Mouse (Mus musculus): ENCODE results near the gene Rgl1.
"Not testable (repeated sequence)": the region's sequence is repeated elsewhere in the genome, so short reads cannot be mapped to it uniquely, and the experiment has no call there.

Rgl1 gene

DNA sequence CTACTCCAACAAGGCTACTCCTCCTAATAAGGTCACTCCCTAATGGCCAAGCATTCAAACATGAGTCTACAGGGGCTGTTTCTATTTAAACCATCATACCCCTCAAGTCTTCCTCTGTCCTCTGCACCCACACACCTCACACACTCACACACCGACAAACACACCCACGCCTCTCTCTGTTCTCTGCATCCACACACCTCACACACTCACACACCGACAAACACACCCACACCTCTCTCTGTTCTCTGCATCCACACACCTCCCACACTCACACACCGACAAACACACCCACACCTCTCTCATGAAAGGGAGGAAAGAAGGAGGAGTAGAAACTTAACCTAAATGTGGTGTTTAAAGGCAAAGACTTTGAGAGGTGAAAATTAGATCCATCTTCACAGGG lies 106.2 kb downstream of the Rgl1 start:
- DNase-seq (ENCODE audit: low spot score in 2 of 2), result no peak

DNA sequence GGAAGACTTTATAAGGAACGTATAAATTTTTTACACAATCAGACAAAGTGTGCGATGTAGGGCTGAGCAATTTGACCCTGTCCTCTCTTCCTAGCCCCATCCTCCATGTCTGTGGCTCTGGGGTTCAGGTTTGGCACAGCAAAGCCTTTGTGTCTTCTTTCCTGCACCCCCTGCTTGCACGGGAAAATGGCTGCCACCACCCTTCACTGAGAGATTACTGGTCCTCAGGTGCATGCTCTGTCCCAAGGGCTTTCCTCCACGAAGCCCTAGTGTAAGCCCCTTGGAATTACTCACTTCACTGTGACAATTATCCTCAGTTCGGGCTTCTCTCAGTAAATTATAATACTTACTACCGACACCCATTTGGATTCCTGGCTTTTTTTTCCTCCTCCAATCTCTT lies 109.5 kb downstream of the Rgl1 start:
- DNase-seq (ENCODE audit: low spot score in 2 of 2), result no peak

DNA sequence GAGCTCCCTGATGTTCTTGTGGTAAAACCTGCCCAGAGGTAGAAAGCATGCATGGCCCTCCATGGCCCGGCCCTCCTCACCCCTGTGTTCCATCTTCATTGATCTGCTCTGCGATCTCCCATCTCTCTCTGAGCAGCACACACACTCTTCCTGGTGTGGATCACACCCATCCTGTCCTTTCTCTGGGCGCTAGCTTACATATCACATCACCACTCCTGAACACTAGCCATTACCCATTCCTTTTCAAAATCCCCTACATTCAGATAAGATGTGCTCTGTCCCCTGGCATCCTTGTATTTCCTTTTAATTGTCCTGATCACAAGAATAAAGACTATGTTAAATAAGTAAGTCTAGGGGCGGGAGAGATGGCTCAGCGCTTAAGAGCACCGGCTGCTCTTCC lies 111.3 kb downstream of the Rgl1 start:
- DNase-seq (ENCODE audit: low spot score in 2 of 2), result no peak

DNA sequence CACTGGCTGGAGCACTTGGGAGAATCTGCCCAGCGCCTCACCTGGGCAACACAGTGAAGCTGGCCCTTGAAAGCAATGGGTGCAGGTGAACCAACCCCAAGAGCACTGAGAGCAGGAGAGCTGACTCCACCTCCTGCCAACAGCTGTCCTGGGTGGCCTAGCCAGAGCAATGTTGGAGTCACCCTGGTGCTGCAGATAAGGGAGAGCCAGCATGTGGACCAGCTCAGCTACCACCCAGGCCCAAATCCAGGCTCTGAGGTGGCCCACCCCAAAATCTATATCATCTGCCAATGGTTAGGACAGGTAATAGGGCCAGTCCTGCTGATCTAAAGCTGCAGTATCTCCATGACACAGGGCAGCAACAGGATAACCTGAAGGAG lies 114.7 kb downstream of the Rgl1 start:
- DNase-seq (ENCODE audit: low spot score in 2 of 2), result no peak

DNA sequence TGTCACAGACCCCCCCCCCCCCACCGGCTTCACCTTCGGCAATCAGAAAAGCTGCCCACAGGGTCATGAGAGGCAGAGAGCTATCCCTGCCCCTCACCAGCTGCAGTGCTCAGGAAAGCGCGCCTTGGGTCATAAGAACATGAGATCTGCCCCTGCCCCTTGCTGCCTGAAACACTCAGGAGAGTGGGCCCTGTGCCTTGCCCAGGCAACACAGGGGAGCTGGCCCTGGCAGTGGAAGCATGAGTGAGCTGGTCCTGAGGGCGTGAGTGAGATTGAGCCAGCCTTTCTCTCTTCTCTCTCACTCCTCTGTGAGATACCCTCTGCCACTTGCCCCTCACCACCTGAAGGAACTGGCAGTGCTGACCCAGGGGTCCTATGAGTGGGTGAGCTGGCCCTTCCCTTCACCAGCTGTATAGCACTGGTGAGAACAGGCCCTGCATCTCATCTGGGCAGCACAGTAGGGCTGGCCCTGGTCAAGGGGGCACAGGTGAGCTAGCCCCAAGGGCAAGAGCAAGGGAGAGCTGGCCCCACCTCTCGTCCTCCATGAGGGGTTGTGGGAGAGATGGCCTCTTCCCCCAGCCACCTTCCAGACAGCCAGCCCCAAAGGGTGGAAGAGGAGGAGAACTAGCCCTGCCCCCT lies 115.2 kb downstream of the Rgl1 start:
- DNase-seq (ENCODE audit: low spot score in 2 of 2), result no peak

DNA sequence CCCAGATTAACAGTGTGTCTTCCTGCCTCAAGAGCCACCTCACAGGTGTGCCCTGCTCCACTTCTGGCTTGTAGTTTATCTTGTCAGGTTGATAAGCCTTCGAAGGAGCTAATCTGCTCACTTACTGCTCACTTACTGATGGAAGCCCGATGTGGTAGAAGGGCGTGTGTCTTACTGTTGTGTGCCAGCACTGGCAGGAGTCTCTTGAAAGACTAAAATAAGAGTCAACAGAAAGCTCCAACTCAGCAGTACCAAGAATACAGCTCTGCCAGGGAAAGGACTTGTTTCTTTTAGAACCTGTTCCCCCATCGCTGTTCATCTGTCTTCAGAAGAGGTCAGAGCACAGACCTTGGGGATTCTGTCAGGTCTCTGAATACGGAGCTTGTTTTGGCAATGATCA lies 118.1 kb downstream of the Rgl1 start:
- no peak for DNase-seq (ENCODE audit: low spot score in 2 of 2)

DNA sequence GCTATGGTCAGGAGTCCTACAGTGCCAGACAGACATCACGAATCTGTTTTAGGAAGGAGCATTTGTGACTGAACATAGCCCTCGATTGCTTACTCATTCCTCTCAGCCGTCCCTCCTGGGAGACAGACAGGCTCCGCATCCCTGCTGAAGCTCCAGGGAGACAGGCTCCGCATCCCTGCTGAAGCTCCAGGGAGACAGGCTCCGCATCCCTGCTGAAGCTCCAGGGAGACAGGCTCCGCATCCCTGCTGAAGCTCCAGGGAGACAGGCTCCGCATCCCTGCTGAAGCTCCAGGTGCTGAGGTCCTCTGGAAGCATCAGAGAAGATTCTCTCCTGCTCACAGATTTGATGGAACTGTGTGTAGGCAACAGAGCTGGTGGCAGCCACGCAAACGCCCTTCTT lies 123.9 kb downstream of the Rgl1 start:
- not testable (repeated sequence) for DNase-seq (ENCODE audit: low spot score in 2 of 2)

DNA sequence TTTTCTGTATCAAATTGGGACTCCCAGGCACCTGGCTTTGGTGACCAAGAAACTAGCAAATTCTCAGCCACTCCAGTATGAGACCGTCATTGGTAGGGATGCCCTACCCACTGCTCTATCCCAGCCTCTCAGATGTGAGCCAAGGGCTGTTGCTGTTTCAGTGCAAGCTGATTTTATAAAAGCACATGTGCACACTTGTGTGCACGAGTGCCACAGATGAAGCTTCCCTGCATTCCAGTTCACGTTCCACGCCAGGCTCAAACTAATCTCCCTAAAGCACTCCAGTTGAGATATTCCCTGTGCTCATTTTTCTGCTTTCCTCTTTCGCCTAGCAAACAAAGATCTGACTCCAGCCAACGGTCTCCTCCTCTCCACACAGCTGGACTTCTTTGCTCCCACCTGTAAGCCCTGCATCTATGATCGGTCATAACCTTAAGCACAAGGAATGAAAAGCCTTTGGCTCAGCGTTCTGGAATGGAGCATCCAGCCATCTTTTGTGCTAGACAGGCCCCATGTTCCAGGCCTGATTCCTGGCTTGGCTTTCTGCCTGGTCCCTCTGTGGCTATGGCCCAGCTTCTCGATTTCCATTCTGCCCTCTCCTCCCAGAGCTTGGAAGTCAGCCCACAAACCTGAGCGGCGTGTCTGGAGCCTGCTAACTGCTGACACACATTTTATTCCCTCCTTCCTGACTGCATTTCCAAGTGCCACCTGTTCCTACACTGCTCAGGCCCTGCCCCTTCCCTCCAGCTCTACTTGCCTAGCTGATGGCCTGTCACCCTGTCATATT lies 125.8 kb downstream of the Rgl1 start:
- peak; percentile 69 to 83 for DNase-seq (ENCODE audit: low spot score in 2 of 2)

DNA sequence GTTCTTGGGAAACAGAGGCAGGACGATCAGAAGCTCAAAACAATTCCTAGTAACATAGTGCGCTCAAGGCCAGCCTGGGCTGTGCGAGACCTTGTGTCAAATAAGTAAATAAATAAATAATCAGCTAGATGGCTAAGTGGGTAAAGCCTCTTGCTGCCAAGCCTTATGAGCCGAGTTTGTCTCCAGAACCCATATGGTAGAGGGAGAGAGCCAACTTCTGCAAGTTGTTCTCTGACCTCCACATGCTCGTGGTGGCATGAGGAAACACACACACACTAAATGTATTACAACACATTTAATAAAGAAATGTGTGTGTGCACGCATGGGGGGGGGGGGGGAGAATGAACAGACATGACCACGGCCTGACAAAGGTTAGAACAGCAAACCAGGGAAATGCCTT lies 126.8 kb downstream of the Rgl1 start:
- DNase-seq (ENCODE audit: low spot score in 2 of 2), result no peak

DNA sequence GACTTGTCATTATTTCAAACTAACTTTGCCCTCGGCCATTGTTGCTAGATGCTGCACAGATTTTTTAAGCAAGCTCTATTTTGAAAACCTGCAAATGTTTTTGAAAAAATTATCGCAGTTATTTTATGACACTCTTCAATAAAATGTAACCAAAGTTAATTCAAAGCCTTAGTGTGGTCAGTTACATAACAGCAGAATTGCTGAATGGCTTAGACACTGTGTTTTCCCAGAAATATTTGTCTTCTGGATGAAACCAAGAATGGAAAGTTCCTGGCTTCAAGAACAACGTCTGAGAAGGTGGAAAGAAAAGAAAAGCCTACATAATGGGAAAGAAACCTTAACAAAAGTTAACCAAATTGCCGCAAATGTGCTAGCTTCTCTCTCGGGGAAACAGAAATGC lies 131.5 kb downstream of the Rgl1 start:
- no peak for DNase-seq (ENCODE audit: low spot score in 2 of 2)

DNA sequence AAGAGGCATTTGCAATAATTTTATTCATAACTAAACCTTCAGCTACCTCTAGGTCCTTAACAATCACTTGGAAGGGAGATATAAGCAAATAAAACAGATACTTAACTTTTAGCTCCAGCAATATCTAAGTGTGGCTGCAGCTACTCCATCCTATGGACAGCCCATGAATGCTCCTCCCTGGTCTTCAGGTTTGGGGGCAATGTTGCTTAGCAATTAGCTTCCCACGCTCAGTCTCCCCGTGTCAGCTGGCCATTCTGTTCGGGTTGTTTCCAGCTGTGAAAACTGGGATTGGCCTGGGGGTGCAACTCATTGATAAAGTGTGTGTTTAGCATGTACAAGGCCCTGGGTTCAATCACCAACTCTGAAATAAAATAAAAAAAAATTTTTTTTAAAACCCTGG lies 136.4 kb downstream of the Rgl1 start:
- DNase-seq (ENCODE audit: low spot score in 2 of 2), result no peak

DNA sequence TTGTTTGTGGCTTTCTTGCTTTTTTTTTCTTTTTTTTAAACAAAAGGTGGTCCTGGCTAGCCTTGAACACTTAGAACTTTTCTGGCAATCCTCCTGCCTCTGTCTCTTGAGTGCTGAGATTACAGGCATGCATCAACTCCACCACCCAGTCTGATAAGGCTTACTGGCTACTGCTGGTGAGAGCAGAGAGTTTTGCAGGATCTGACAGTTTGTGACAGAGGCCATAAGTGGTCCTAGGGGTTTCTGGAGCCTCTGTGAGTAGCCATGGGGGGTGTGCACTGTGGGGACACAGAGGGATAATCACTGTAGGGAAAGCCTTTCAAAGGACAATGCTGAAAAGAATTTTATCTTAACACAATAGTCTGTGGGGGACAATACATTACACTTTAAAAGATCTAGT lies 140.5 kb downstream of the Rgl1 start:
- DNase-seq (ENCODE audit: low spot score in 2 of 2), result no peak

DNA sequence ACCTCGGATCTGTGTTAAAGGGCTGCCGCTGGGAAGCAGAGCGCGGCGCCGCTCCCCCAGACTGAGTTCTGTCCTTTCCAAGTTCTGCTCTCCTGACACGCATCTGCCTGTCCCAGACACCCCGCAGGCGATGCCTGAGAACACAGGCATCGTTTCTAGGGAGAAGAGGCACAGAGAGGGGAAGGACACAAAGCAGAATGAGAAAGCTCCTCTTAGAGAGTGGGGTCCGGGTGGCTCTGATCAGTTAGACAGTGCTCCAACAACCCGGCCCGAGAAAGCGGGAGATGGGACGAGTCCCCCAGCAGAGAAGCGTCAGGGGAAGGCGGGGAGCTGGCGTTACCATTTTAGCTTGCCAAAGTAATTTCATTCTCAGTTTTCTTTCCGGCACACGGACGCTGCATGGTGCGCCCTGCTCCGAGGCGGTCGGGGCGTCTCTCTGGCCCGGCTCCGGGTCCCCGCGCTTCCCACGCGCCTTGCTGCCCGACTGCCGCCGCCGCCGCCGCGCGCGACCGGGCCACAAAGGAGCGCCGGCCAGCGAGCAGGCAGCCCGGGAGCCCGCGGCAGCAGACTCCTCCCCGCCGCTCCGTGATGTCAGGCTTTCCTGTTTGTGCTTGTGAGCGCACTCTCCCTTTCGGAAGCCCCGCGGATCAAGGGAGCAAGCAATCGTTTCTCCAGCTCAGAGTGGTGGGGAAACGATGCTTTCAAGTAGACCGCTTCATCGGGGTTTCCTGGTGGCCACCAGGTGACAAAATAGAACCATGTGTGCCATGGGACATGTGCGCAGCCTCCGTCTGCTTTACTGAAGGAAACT lies 141.3 kb downstream of the Rgl1 start:
- DNase-seq (ENCODE audit: low spot score in 2 of 2), result peak; percentile 52 to 56

DNA sequence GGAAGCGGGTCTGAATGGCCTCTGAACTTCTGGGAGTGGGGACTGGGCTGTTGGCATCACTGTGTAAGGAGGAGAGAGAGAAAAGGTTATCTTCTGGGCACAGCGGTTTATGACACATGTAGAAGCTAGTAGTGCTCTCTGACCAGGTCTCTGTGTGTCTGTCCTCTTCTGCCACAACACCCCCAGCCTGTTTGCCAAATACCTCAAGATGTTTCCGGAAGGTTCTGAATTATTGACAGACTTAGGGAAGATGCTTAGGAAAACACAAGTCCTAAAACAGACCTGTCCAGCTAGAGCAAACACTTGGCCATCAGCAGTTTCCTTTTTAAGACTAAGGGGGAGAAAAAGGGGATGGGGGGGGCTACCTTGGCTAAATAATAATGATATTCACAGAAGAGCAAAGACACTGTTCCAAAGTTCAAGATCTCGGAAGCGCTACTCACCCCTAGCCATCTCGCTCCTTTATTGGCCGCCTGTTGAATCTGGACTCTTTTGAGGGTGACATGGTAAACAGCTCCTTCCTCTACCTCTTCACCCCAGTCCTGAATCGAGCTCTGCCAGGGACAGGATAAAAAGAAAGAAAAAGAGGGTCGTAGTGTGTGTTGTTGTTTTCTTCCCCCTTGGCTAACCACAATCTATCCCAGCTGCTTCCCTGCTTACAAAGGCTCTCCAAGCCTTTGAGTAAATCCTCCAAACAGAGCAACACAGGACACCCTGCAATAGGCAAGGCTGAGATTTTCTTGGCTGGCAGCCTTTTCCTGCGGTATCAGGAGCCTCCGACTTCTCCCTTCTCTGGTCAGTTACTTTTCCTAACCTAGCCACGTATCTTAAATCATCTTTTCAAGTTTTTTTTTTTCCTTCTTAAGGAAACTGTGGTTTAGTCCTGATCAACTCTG lies 142.5 kb downstream of the Rgl1 start:
- no peak for DNase-seq (ENCODE audit: low spot score in 2 of 2)

DNA sequence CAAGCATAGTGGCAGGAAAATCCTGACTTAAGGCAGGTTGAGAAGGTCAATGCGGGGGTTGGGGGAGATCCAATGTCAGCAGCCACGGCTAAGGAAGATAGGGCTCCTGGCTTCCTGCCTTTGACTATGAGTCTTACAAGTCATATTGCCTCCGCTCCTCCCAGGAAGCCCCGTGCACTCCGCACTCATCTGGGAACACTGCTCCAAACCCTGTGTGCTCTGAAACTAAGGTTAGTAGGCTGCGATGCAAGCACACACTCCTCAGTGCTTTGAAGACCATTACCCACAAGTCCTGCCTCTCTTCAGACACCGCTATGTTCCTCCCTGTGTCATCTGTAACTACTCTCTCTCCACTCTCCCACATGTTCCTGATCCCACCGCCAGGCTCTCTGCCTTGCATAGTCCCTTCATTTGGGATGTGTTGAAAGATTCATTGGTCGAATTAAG lies 143.4 kb downstream of the Rgl1 start:
- no peak for DNase-seq (ENCODE audit: low spot score in 2 of 2)

DNA sequence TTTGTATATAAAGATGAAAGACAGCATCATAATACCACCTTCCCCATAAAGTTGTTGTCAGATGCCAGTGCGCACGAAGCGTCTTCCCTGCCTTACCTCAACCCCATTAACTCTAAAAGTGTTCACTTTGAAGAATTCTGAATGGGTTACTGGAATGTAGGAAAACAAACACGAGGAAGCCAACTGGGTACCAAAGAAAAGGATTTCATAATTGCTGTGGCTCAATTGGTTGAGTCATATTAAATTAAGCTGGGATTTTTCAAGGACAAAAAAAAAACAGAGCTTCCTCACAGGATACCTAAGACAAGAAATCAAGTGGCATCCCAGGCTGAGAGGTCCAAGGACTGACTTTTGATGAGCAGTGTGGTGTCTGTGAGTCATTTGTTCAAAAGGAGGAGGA lies 144.5 kb downstream of the Rgl1 start:
- no peak for DNase-seq (ENCODE audit: low spot score in 2 of 2)

DNA sequence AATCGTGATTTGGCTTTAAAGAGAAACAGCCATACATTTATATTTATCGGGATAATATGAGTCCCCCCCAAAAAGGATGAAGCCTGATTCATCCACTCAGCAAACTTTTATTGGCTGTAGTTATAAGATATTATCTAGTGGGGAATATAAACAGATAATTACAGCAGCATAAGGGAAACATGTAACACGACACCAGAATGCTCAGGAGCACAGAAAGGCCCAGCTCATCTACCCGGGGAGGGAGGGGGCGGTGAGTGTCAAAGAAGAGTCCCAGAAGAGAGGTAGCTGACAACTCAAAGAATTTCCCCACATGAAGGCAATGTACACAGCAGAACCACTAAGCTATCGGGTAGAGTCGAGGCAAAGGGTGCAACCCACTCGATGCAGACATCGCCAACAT lies 146.8 kb downstream of the Rgl1 start:
- DNase-seq (ENCODE audit: low spot score in 2 of 2), result no peak

DNA sequence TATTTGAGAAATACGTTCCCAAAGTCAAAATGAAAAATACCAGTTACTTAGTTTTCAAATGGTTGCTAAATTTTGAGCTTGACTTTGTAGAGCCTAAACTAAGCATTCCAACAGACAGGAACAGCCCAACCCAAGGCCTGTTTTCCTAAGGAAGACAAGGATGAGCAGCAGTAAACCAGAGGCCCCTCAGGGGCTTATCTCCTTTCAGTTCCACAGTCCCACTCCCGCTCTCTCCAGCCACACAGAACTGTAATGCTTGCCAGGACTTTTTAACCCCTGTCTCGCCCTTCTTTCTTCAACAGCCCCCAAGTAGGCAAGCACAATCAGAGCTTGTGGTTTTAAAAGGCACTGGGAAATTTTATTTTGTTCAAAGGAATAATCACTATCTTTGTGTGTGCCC lies 147.3 kb downstream of the Rgl1 start:
- no peak for DNase-seq (ENCODE audit: low spot score in 2 of 2)

DNA sequence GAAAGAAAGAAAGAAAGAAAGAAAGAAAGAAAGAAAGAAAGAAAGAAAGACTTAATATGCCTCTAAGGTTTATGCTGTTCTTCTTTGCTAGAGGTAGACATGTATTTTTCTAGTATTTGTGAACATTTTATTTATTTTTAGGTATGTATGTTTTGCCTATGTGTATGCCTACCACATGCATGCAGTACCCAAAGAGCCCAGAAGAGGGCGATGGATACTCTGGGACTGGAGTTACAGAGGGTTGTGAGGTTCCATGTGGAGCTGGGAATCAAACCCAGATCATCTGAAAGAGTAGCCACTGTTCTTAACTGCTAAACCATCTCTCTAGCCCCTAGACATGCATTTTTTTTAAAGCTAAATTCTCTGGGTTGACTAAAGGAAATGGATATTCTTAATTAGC lies 147.8 kb downstream of the Rgl1 start:
- DNase-seq (ENCODE audit: low spot score in 2 of 2), result no peak

DNA sequence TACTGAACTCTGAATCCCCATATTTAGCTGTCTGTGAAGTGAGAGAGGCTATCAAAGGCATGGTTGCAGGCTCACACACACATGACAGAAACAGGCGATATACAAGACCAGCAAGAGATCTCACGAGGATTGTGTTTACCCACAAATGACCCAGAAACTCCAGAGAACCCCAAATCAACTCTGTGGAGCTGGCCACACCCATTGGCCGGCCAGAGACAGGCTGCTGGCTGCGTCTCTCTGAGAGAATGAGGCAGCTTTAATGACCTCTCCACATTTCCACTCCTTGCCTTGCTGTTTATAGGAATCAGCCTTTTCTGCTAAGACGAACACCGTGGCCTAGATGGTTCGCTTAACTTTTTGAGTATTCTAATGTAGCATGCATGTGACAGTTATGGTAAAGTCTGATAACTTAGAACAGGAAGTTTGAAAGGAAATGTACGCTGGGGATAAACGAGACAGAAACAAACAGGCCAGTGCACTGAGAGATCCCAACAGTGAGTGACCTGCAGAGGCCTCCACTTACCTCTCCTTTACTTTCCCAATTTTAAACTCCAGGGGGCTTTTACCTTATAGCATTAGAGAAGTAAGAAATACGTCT lies 148.3 kb downstream of the Rgl1 start:
- no peak for DNase-seq (ENCODE audit: low spot score in 2 of 2)

DNA sequence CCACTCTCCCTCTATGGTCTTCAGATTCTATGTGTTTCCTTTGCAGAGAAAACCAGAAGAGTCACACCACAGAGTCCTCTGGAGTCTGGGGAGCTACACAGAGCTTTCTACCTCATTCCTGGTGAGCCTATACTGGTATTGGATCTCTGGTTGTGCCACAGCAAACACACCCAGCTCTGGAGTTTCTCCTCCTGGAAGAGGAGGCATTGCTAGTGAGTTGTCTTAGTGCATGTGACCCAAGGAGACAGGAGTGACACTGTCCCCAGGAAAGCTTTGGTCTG lies 149.4 kb downstream of the Rgl1 start:
- no peak for DNase-seq (ENCODE audit: low spot score in 2 of 2)
